Mouse (Mus musculus): ENCODE data around the gene Slc25a33. TPM values are rescaled to one million over a fixed set of nuclear protein-coding genes. Genes with fewer than 3 reads are reported as not detected.
A peak's percentile ranks its signal among the peaks of the same experiment; 100 is the strongest.

Gene Slc25a33
- total RNA-seq, 2 experiments from 2014 or later = 10.5 to 12.0 TPM

GRCm38 (mm10) chr4:149711485-149711884, 62.6 kb downstream of the Slc25a33 start:
- DNase-seq = no peak
- intact Hi-C loops (cut with DNase I; ENCODE audit: low total_unique reads) = loop anchor here (2.0 kb wide), 1 partner anchor 53 kb away; no protein-coding TSS in a partner anchor

DNA sequence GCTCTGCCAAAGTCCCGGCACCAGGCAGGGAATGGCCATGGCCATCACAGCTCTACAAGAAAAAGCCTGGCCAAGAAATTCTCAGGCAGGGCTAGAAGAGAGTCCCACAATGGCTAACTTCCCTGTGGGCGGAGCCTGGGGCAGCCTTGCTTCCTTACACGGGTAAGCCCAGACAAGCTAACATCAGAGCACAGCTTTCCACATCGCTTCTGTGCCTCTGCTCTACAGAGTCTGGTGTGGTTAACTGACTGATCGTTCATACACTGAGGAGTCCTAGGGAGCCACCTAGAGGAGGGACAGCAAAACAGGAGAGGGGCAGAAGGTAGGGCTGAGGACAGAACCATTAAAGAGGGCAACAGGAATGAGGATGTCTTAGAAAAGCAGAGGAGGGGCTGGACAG, 63.6 kb downstream of the Slc25a33 start:
- intact Hi-C loops (cut with DNase I; ENCODE audit: low total_unique reads) = loop anchor here (2.0 kb wide), 1 partner anchor 52 kb away; no protein-coding TSS in a partner anchor
- peak; percentile 71 for DNase-seq

DNA sequence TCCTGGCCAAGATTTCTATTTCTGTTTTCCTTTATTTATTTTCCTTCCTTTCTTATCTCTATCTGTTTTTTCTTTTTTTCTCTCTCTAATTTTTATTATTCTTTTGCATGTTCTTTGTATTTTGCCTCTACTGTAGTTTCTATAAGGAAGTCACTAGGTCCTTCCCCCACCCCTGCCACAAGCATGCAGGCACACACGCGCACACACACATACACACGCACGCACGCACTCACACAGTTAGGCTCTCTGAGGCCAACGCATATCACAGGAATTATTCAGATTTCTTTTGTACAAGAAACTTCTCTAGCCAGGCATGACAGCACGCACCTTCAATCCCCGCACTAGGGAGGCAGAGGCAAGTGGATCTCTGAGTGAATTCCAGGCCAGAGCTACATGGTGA, 68.1 kb downstream of the Slc25a33 start:
- DNase-seq = no peak
- intact Hi-C loops (cut with DNase I; ENCODE audit: low total_unique reads) = no loop called here

- intact Hi-C loops (cut with DNase I; ENCODE audit: low total_unique reads) = no loop called here
- no peak for DNase-seq
These were observed 68.8 kb downstream of the Slc25a33 start for GRCm38 (mm10) chr4:149705298-149705697.

DNA sequence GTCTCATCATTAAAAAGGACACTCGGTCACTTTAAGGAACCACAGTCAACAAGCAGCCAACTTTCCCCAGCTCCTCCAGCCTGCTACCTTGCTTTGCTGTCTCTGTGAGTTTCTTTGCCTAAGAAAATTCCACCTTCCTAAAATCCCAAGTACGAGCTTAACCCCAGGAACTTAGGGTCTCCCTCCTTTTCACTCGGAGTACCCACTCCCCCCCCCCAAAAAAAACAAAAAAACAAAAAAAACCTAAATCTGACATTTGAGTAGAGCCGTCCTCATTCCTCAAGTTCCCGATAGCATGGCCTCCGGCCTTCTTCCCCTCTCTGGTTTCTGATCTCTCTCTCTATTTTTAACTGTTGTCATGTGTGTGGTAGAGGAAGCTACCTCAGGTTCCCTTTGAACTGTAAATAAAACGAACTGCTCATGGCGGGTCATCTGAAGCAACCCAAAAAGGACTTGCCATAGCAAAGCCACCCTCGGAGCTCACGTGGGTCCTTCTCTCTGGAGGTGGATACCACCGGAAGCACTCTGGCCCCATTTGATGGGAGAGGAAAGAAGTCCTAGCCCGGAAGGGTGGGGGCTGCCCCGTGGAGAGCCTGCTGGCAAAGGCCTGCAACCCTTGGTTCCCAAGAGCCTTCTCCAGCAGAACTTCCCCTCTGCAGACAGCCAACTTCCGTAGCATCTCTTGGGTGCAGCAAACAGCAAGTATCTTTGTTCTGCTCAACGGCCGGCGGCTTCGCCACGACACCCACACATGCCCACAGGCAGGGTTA, 71.7 kb downstream of the Slc25a33 start, which contains the start of gene Pik3cd:
Pik3cd (minus strand) TSS at position 362 of the 770 bp plus-strand sequence.
- DNase-seq = peak; percentile 39
- intact Hi-C loops (cut with DNase I; ENCODE audit: low total_unique reads) = no loop called here

DNA sequence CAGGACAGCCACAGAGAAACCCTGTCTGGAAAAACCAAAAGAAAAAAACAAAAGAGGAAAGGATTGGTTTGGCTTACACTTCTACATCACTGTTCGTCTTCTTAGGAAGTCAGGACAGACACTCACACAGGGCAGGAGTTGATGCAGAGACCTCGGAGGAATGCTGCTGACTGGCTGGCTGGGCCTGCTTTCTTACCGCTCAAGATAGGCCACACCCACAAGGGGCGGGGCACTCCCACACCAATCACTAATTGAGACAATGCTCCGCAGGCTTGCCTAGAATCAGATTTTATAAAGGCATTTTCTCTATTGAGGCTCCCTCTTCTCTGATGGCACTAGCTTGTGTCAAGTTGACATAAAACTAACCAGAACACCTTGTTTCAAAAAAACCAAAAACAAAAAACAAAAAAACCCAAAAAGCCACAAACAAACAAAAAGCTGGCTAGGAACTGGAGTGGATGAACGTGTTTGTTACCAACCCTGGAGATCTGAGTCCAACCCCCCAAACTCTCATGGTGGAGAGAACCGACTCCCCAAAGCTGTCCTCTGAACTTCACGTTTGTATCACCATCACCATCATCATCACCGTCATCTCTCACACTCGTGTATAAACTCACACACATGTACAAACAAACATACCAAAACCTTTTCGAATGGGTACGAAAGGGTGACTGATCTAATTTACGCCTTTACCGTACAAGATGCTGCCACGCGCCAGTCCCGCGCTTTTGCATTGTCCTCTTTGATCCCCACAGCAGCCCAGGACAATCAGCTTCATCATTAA, 72.5 kb downstream of the Slc25a33 start:
- intact Hi-C loops (cut with DNase I; ENCODE audit: low total_unique reads) = no loop called here
- DNase-seq = peak; percentile 73

DNA sequence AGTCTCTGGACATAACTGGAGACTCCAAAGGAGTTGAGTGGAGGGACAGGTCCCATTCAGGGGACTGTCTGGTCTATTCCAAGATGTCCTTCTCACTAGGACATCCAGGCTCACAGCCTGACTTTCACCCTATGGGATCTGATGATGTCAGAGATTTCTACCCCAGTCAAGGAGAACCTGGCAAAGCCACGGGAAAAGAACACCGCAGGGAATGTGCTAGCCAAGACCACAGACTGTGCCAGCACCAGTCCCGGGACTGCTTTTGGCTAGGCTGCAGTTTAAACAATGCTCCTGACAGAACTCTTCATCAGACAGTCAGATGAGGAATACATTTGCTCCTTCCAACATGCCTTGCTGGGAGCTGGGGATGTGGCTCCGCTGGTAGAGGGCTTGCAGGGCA, 74.1 kb downstream of the Slc25a33 start:
- DNase-seq = no peak
- intact Hi-C loops (cut with DNase I; ENCODE audit: low total_unique reads) = loop anchor here (5.0 kb wide), 1 partner anchor 38 kb away; no protein-coding TSS in a partner anchor

DNA sequence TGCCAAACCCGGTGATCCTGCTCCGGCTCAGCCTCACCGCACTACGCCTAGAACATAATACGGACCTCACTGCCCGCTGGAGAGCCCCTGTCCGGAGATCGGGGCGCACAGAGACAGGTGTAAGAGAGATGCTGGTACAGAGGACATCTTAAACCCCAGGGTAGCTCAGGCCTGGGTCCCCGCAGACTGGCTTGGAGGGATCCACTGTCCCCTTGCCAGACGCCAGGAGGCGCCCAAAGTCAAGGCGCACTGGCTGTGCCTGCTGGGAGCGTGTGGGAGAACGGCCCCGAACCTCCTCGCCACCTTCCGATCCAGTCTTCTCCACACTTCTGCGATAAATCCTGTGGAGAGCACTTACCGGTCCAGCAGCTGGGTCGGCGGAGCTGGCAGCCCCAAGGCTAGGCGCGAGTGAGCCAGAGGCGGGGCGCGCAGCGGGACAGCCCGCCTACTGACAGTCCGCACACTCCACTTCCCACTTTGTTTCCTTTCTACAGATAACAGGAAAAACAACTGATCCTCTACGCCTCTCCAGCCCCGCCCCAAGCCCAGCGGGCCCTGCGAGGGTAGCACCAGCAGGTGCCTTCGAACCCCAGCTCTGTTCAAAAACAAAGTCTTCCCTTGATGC, 75.8 kb downstream of the Slc25a33 start:
- intact Hi-C loops (cut with DNase I; ENCODE audit: low total_unique reads) = loop anchor here (5.0 kb wide), 1 partner anchor 36 kb away; no protein-coding TSS in a partner anchor
- peak; percentile 68 for DNase-seq

- intact Hi-C loops (cut with DNase I; ENCODE audit: low total_unique reads) = loop anchor here (5.0 kb wide), 1 partner anchor 35 kb away; no protein-coding TSS in a partner anchor
- DNase-seq = no peak
These were observed 76.4 kb downstream of the Slc25a33 start for GRCm38 (mm10) chr4:149697506-149698196.

DNA sequence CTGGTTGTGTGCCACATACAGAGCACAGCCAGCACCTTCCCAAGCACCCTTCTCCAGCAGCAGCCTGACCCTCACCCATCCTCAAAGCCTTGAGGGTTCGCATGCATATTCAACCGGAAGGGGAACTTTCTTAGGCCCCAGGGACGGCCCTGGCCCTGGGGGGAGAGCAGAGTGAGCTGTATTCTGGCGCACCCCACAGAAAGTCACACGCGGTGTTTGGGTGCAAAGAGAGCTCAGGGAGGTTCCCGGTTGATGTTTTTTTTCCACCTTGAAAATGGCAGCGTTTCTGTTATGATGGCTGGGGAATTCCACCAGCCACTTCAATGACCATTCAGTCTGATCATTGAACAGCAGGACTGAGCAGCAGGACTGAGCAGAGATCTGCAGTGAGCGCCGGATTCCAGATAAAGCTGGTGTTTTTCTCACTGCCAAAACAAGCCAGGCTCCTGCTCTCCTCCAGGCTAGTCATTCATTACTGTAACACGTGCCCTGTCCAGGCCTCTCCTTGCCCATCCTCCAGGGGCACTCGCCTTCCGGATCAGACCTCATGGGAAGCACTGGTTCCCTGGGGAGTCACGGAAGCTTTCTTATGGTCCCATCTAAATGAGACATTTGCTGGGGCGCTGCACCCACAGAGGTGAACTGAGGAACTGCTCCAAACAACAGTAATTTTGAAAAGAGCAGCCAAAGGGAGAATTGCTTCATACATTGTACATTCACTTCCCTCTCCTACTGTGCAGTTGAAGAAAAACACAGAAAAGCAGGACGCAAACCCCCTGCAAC, 77.7 kb downstream of the Slc25a33 start:
- no peak for DNase-seq

More for the DNA sequence above, 77.7 kb downstream of the Slc25a33 start:
- intact Hi-C loops (cut with DNase I; ENCODE audit: low total_unique reads) = loop anchor here (5.0 kb wide), 1 partner anchor 34 kb away; no protein-coding TSS in a partner anchor

Small RNA genes within 50 kb of the gene (microRNA-seq; reads per million reads assigned to microRNA genes)
- gene Gm47301 = 0 reads per million in 2 experiments

Other genes with a start within 250 kb of the Slc25a33 start
- gene Clstn1, start 187.8 kb downstream of the Slc25a33 start, total RNA-seq (2021) = 10 to 100 TPM; 42.0 to 56.1 TPM
- 10 to 100 TPM; 10.1 to 12.6 TPM for gene Pik3cd, start 71.7 kb downstream of the Slc25a33 start, total RNA-seq (2021)
- gene Tmem201, start 36.2 kb downstream of the Slc25a33 start, total RNA-seq (2021) = 10 to 100 TPM; 37.3 to 40.4 TPM
- gene Spsb1, start 180.8 kb upstream of the Slc25a33 start, total RNA-seq (2021) = 10 to 100 TPM; 12.9 to 20.1 TPM
- 10 to 100 TPM; 48.5 to 62.8 TPM for gene H6pd, start 234.7 kb upstream of the Slc25a33 start, total RNA-seq (2021)

Data from gastrocnemius, postnatal 14 days (tissue).